Comparison of ENCODE assay signal across 3 mouse cellular contexts in the genomic region with DNA sequence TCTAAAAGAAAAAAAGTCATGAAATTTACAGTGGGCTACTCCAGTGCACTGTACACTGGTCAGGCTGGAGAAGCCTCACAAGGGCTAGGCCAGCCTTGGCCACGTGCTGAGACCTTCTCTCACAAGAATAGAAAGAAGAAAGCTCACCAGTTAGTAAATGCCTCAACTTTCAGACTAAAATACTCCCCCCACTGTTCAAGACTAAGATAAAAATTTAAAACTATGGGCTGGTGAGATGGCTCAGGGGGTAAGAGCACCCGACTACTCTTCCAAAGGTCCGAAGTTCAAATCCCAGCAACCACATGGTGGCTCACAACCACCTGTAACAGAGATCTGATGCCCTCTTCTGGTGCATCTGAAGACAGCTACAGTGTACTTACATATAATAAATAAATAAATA.
A peak's percentile ranks its signal among the peaks of the same experiment; 100 is the strongest.
DNase-seq lines count a peak whose midpoint lies in the region; TF ChIP-seq lines count a peak whose summit lies in the region.
"Not testable (repeated sequence)": the region's sequence is repeated elsewhere in the genome, so short reads cannot be mapped to it uniquely, and the experiment has no call there.

No protein-coding gene starts in this region.

- not testable (repeated sequence) for H3K9me3 ChIP-seq in MEL (replicated peaks; ENCODE audit: insufficient read depth, low read length)

- DNase-seq in MEL (ENCODE audit: low read depth, low spot score), result peak; percentile 28
- peak; percentile 34 for DNase-seq in heart, adult 11 months
- DNase-seq in thymus, adult 2 months, result not testable (repeated sequence)

- H3K27me3 ChIP-seq in MEL (ENCODE audit: control insufficient read depth in 1 of 2, insufficient read depth in 2 of 2, low read length in 2 of 2); thymus, adult 2 months (ENCODE audit: control insufficient read depth, insufficient read depth, low read length): not testable (repeated sequence)

- not testable (repeated sequence) for TF ChIP-seq CTCF in MEL (IDR thresholded peaks at IDR 0.05 in 2 of 3, conservative IDR thresholded peaks at IDR 0.05 in 1 of 3; ENCODE audit: control insufficient read depth in 1 of 3, insufficient read depth in 1 of 3, low read depth in 2 of 3, low read length in 3 of 3, poor library complexity in 1 of 3, severe bottlenecking in 1 of 3); thymus, adult 2 months (IDR thresholded peaks at IDR 0.05; ENCODE audit: borderline replicate concordance, control insufficient read depth, extremely low read depth, insufficient read depth, low read length, poor library complexity)

- not testable (repeated sequence) for H3K9ac ChIP-seq in MEL (ENCODE audit: control insufficient read depth, low read depth, low read length, poor library complexity, severe bottlenecking)

- H3K4me1 ChIP-seq in MEL (ENCODE audit: control insufficient read depth in 1 of 2, insufficient read depth in 2 of 2, low read length in 2 of 2), result peaks cover 0 to 13% of the 10 kb centered on the region in 2 experiments; a peak in 1 of 4 replicates
- peaks cover 21% of the 10 kb centered on the region for H3K4me1 ChIP-seq in thymus, adult 2 months (replicated peaks; ENCODE audit: control insufficient read depth, insufficient read depth, low read length)

- not testable (repeated sequence) for H3K79me2 ChIP-seq in MEL (ENCODE audit: control insufficient read depth, insufficient read depth, low read length, poor library complexity)

- not testable (repeated sequence) for H3K4me3 ChIP-seq in MEL (ENCODE audit: control insufficient read depth in 1 of 2, insufficient read depth in 1 of 2, low read depth in 2 of 2, low read length in 2 of 2); thymus, adult 2 months (ENCODE audit: control insufficient read depth, insufficient read depth, low read length)

- not testable (repeated sequence) for H3K27ac ChIP-seq in MEL (ENCODE audit: control insufficient read depth, low read depth, low read length)
- peak overlapping the region; percentile 31; the same call in 1 of the 2 replicates for H3K27ac ChIP-seq in thymus, adult 2 months (ENCODE audit: control insufficient read depth, insufficient read depth, low read length)

- not testable (repeated sequence) for H3K36me3 ChIP-seq in MEL (ENCODE audit: control insufficient read depth in 1 of 2, insufficient read depth in 2 of 2, low read length in 2 of 2); thymus, adult 2 months (ENCODE audit: control insufficient read depth, insufficient read depth, low read length)

- WGBS in thymus, adult 2 months, result 87% methylated on average over 3 of the region's 3 CpGs

- TF ChIP-seq RAD21 in MEL (IDR thresholded peaks at IDR 0.05; ENCODE audit: low read depth, low read length), result not testable (repeated sequence)

- not testable (repeated sequence) for TF ChIP-seq EP300 in MEL (IDR thresholded peaks at IDR 0.05; ENCODE audit: low read depth in 1 of 2, low read length in 2 of 2)

- TF ChIP-seq POLR2A in MEL (IDR thresholded peaks at IDR 0.05; ENCODE audit: control insufficient read depth in 1 of 2, insufficient read depth in 1 of 2, low read depth in 1 of 2, low read length in 2 of 2, poor library complexity in 1 of 2); thymus, adult 2 months (IDR thresholded peaks at IDR 0.05; ENCODE audit: control insufficient read depth, extremely low read depth, insufficient read depth, low read length, poor library complexity): not testable (repeated sequence)

TF ChIP-seq in MEL, 35 proteins besides CTCF, POLR2A, EP300 and RAD21:
- TF ChIP-seq TBP (IDR thresholded peaks at IDR 0.05; ENCODE audit: low read depth, low read length), result peak; percentile 95
